Mouse (Mus musculus) embryonic fibroblast, embryonic 13.5 days (primary cell): ENCODE measurements around the gene Gapvd1.

Experiments
- CTCF ChIP-seq: IDR thresholded peaks from 2 replicates; pipeline ENCODE4 v1.5.1; 2011; ENCODE audit warnings: mild to moderate bottlenecking, control low read depth, low read length, moderate library complexity, borderline replicate concordance; ENCODE audit not compliant: insufficient read depth
- POLR2A ChIP-seq: IDR thresholded peaks from 2 replicates; pipeline ENCODE4 v1.6.1; 2011; ENCODE audit warnings: low read depth, mild to moderate bottlenecking, control low read depth, low read length, moderate library complexity

DNA sequence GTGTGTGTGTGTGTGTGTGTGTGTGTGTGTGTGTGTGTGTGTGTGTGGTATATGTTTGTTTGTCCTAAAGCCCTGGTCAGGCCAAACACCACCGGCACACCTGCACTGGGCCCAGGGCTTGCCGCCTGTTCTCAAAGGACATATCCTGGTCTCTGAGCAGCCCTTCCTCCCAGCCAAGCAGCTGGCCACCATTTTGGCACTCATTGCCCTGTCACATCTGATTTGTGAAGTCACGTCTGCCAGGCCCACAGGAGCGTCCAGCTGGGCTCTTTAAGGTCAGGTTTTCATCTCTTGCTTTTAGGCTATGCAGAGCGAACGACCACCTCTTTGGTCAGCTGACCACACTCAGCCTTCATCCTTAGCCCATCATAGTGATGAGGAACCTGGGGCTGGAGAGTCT lies 124.6 kb downstream of the Gapvd1 start:
- no peak for TF ChIP-seq CTCF
- TF ChIP-seq POLR2A, result no peak
